Mouse (Mus musculus) left cerebral cortex, adult 2 months (tissue): Measurements from ENCODE around the gene Sbp. TPM values are rescaled to one million over a fixed set of nuclear protein-coding genes. Genes with fewer than 3 reads are reported as not detected.
A peak's percentile ranks its signal among the peaks of the same experiment; 100 is the strongest.
"Not testable (repeated sequence)": the region's sequence is repeated elsewhere in the genome, so short reads cannot be mapped to it uniquely, and the experiment has no call there.

Experiments used
- DNase-seq, 2 experiments: peaks; one replicate each; pipeline ENCODE4 v3.0.0; 2021 to 2022; ENCODE audit warnings: low spot score in 2 of 2, mixed read lengths in 1 of 2; ENCODE audit errors: extremely low spot score in 1 of 2
- H3K27ac ChIP-seq: fragments of 200-600 bp; 2 replicates; pipeline ENCODE4 v1.8.1; 2022
- H3K4me3 ChIP-seq: fragments of 200-600 bp; 2 replicates; pipeline ENCODE4 v1.8.1; 2022
- CTCF ChIP-seq: fragments of 200-600 bp; IDR thresholded peaks from 2 replicates; pipeline ENCODE4 v1.8.1; 2022; ENCODE audit warnings: antibody characterized with exemption, mild to moderate bottlenecking, moderate library complexity
- intact Hi-C: fragments of 180-260 bp; cut with DNase I; formaldehyde crosslinking; loops from one replicate; pipeline ENCODE4 v1.15.1; 2025
- long read RNA-seq, 2 experiments: library from polyadenylated mRNA; stranded (forward); transcript quantifications; one replicate each; pipeline ENCODE4 v2.0.0; 2021; ENCODE audit warnings: borderline mapping rate in 2 of 2
- total RNA-seq, 2 experiments: library from RNA; stranded (reverse); gene quantifications; 2 replicates each; pipeline ENCODE4 v1.2.3; 2021

Sbp gene
- total RNA-seq = not detected
- long read RNA-seq, experiment 1 = 0 reads
- long read RNA-seq, experiment 2 = 0 reads

- intact Hi-C loops = no loop called here
- no peak for TF ChIP-seq CTCF
- DNase-seq = no peak
- no peak within 1 kb of the TSS for H3K27ac ChIP-seq
- H3K4me3 ChIP-seq = no peak within 1 kb of the TSS
These were observed at the start of gene Sbp for GRCm38 (mm10) chr17:23941372-23941771. TSS of gene Sbp (plus strand) at chr17:23941672.

GRCm38 (mm10) chr17:23917158-23917557 is 24.3 kb upstream of the Sbp start, which contains the start of gene Dcpp3:
TSS of gene Dcpp3 (plus strand) at chr17:23917458.
- H3K27ac ChIP-seq, intact Hi-C loops, DNase-seq, H3K4me3 ChIP-seq: not testable (repeated sequence)

GRCm38 (mm10) chr17:23924531-23925007 is 16.9 kb upstream of the Sbp start:
- TF ChIP-seq CTCF = peak; percentile 21
- peak; percentile 84 to 85 for DNase-seq
- Histone ChIP-seq H3K4me3 (peak overlapping the region; percentile 59), H3K27ac (peak overlapping the region; percentile 79; the same call in 1 of the 2 replicates)
- intact Hi-C loops = loop anchor here (5.0 kb wide), 1 partner anchor 42 kb away; the partner anchor contains the start of genes Dcpp1 and Dcpp2

GRCm38 (mm10) chr17:23925090-23925493 is 16.4 kb upstream of the Sbp start:
- Histone ChIP-seq H3K27ac (peak overlapping the region; percentile 79; the same call in 1 of the 2 replicates), H3K4me3 (peak overlapping the region; percentile 59)
- intact Hi-C loops = no loop called here
- no peak for TF ChIP-seq CTCF
- peak; percentile 32 to 40 for DNase-seq

GRCm38 (mm10) chr17:23931157-23931556 is 10.3 kb upstream of the Sbp start:
- no peak overlapping the region for H3K27ac ChIP-seq
- H3K4me3 ChIP-seq = no peak overlapping the region
- intact Hi-C loops = no loop called here
- TF ChIP-seq CTCF = no peak
- DNase-seq = no peak

GRCm38 (mm10) chr17:23947486-23947885 is 6.0 kb downstream of the Sbp start:
- DNase-seq, H3K4me3 ChIP-seq, H3K27ac ChIP-seq, intact Hi-C loops: not testable (repeated sequence)

GRCm38 (mm10) chr17:23949068-23949467 is 7.6 kb downstream of the Sbp start:
- no peak for DNase-seq
- H3K27ac ChIP-seq = no peak overlapping the region
- H3K4me3 ChIP-seq = no peak overlapping the region
- TF ChIP-seq CTCF = no peak
- intact Hi-C loops = no loop called here

- DNase-seq, intact Hi-C loops: not testable (repeated sequence)
These were observed 9.4 kb downstream of the Sbp start for GRCm38 (mm10) chr17:23950828-23951227.

GRCm38 (mm10) chr17:23955174-23955573 is 13.7 kb downstream of the Sbp start, which contains the start of gene Sbpl:
TSS of gene Sbpl (minus strand) at chr17:23955274.
- H3K27ac ChIP-seq = no peak within 1 kb of the TSS
- TF ChIP-seq CTCF = no peak
- no peak within 1 kb of the TSS for H3K4me3 ChIP-seq
- no peak for DNase-seq
- intact Hi-C loops = no loop called here

More at GRCm38 (mm10) chr17:23950828-23951227, 9.4 kb downstream of the Sbp start:
- H3K27ac ChIP-seq, H3K4me3 ChIP-seq: not testable (repeated sequence)

- peak; percentile 99 for TF ChIP-seq CTCF
- no peak overlapping the region for H3K4me3 ChIP-seq
- no peak overlapping the region for H3K27ac ChIP-seq
- peak; percentile 78 to 83 for DNase-seq
- intact Hi-C loops = loop anchor here (1.0 to 5.0 kb wide), 3 partner anchors 86 to 188 kb away; partner anchors contain the start of gene Flywch1
These were observed 18.7 kb downstream of the Sbp start for GRCm38 (mm10) chr17:23960084-23960738.

GRCm38 (mm10) chr17:23961573-23962122 is 20.2 kb downstream of the Sbp start:
- no peak for TF ChIP-seq CTCF
- intact Hi-C loops = loop anchor here (5.0 kb wide), 1 partner anchor 189 kb away; the partner anchor contains the start of gene Flywch1
- DNase-seq = no peak
- H3K27ac ChIP-seq = no peak overlapping the region
- H3K4me3 ChIP-seq = no peak overlapping the region

- Histone ChIP-seq H3K4me3 (no peak overlapping the region), H3K27ac (no peak overlapping the region)
- intact Hi-C loops = no loop called here
- no peak for TF ChIP-seq CTCF
- no peak for DNase-seq
These were observed 24.4 kb downstream of the Sbp start for GRCm38 (mm10) chr17:23965805-23966425.
